Mouse (Mus musculus) lung, postnatal 0 days (tissue): ENCODE results near the gene Fbxw17. TPM values are rescaled to one million over a fixed set of nuclear protein-coding genes. Genes with fewer than 3 reads are reported as not detected.
A peak's percentile ranks its signal among the peaks of the same experiment; 100 is the strongest.
"Not testable (repeated sequence)": the region's sequence is repeated elsewhere in the genome, so short reads cannot be mapped to it uniquely, and the experiment has no call there.

ENCODE experiments used
- ATAC-seq: fragments of 200-750 bp; cut with Nextera tagmentation; 2 replicates; pipeline ENCODE4 v1.8.0; 2017; ENCODE audit warnings: moderate library complexity
- DNase-seq: peaks from one replicate; pipeline ENCODE4 v3.0.0-alpha.2; 2016; ENCODE audit warnings: low spot score
- H3K27ac ChIP-seq: fragments of 300-500 bp; sonication (generic); 2 replicates; pipeline ENCODE4 v1.5.1; 2014; ENCODE audit warnings: antibody characterized with exemption, mild to moderate bottlenecking, low read length, mixed read lengths
- H3K27me3 ChIP-seq: fragments of 300-500 bp; sonication (generic); replicated peaks from 2 replicates; pipeline ENCODE4 v1.6.1; 2014; ENCODE audit warnings: low read length, mixed read lengths; ENCODE audit not compliant: insufficient read depth
- H3K36me3 ChIP-seq: fragments of 300-500 bp; sonication (generic); 2 replicates; pipeline ENCODE4 v1.6.1; 2014; ENCODE audit warnings: low read length, mixed read lengths; ENCODE audit not compliant: insufficient read depth
- H3K4me1 ChIP-seq: fragments of 300-500 bp; sonication (generic); 2 replicates; pipeline ENCODE4 v1.6.1; 2014; ENCODE audit warnings: antibody characterized with exemption, low read depth, low read length, mixed read lengths; ENCODE audit not compliant: insufficient read depth
- H3K4me2 ChIP-seq: fragments of 300-500 bp; sonication (generic); replicated peaks from 2 replicates; pipeline ENCODE4 v1.6.1; 2014; ENCODE audit warnings: low read depth, mild to moderate bottlenecking, low read length, moderate library complexity, mixed read lengths
- H3K4me3 ChIP-seq: fragments of 300-500 bp; sonication (generic); 2 replicates; pipeline ENCODE4 v1.5.1; 2014; ENCODE audit warnings: low read depth, low read length
- H3K9ac ChIP-seq: fragments of 300-500 bp; sonication (generic); replicated peaks from 2 replicates; pipeline ENCODE4 v1.6.1; 2014; ENCODE audit warnings: low read depth, mild to moderate bottlenecking
- H3K9me3 ChIP-seq: fragments of 300-500 bp; sonication (generic); 2 replicates; pipeline ENCODE4 v1.6.1; 2016; ENCODE audit warnings: low read length, mixed read lengths
- CTCF ChIP-seq: IDR thresholded peaks from 2 replicates; pipeline ENCODE4 v1.5.1; 2016; ENCODE audit warnings: antibody characterized with exemption, mild to moderate bottlenecking
- EP300 ChIP-seq: IDR thresholded peaks from 2 replicates; pipeline ENCODE4 v1.6.1; 2016; ENCODE audit warnings: antibody characterized with exemption, mild to moderate bottlenecking, control low read depth
- WGBS: fragments of 180-500 bp; shearing (Covaris S2); extraction: QIAGEN DNeasy Blood & Tissue Kit; methylation state at CpG from one replicate; pipeline ENCODE4 v1.1.7; 2014; 5-methylcytosine and 5-hydroxymethylcytosine counted together
- polyA plus RNA-seq: library from polyadenylated mRNA; unstranded; fragments of >200 nt; fragmentation: Nextera tagmentation; extraction: Ambion mirVana; gene quantifications from 2 replicates; pipeline ENCODE4 v1.2.1, GENCODE M21; 2015

The Fbxw17 gene
- 22.4 and 22.9 TPM in 2 replicates for polyA plus RNA-seq

DNA sequence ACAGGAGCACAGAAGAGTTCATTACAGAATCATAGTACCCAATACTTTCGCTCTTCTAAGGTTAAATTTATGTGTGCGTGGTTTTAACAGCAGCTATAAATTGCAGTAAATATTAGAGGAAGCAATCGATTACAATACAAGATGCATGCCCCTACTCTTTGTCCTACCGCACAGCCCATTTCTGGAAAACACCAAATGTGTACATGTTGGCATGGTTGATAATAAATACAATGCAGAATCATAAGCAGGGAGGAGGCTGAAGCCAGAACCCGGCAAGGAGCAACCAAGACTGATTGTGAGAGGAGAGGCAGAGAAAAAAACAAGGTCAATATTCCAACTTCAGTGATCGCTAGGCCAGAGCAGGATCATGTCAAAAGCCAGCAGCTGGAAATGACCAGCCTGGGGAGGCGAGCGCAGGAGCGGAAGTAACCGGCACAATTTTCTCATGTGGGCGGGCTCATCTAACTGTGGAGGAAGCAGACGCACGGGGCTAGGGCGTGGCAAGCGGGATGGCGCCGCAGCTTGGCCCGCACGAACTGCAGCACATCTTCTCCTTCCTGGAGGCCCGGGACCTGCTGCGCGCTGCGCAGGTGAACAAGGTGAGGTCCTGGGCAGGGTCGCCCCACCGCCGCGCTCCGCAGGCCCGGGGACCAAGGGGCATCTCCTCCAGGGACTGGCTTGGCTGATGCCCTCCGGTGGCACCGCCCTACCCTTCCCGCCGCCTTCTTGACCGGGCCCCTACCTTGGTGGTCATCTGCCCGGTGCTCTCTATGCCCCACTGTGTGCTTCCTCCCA is at the start of gene Fbxw17:
Gene Fbxw17 (plus strand): TSS at position 476 of the 795 bp plus-strand sequence.
- H3K27ac ChIP-seq = 0 out of 2 replicates have a peak within 1 kb of the TSS, but pooled peaks have one; percentile 38
- TF ChIP-seq EP300 = no peak
- TF ChIP-seq CTCF = no peak
- H3K4me3 ChIP-seq = peak within 1 kb of the TSS; percentile 90
- H3K36me3 ChIP-seq = 0 out of 2 replicates have a peak, but pooled peaks cover 4% of the 10 kb centered on the region
- 0 out of 2 replicates have a peak, but pooled peaks cover 4% of the 10 kb centered on the region for H3K4me1 ChIP-seq
- no peaks in the 10 kb centered on the region for H3K9me3 ChIP-seq
- peak within 1 kb of the TSS; percentile 68 for H3K9ac ChIP-seq
- H3K27me3 ChIP-seq = no peaks in the 10 kb centered on the region
- DNase-seq (peak; percentile 90), ATAC-seq (peak; percentile 96)
- H3K4me2 ChIP-seq = peak within 1 kb of the TSS; percentile 80
- 11% methylated on average over 34 of the region's 35 CpGs for WGBS

DNA sequence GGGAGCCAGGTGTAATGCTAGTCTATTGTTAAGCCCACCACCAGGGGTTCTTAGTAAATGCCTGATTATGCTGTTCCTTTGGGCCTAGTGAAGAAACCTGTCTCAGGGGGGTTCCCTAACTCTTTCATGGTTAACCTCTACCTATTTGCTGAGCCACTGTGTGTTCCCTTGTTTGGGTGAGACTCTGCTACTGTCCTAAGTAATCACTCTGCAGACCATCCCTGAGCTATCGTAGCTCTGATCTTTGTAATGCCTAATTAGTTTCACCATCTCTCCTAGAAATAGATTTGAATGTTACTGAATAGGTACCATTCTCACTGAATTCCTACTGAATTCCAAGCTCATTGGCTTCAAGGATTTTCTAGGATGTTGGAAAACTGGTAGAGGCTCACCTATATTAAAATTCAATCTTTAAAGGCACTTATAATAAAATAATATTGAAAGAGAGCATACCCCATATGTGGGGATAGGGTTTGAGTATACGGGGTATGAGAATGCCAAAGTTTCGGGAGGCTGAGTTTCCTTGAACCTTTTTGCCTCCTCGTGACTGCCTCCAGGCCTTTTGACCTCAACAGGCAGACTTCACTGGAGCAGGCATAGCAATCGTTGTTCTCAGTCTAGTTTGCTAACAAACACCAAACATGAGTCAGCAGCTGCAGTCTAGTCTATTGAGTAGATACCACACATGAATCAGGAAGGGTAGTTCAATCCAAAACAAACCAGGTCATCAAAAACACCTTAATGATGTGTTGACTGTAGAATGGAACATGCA is 44.5 kb upstream of the Fbxw17 start:
- H3K27ac ChIP-seq, H3K36me3 ChIP-seq, H3K27me3 ChIP-seq, ATAC-seq, H3K4me3 ChIP-seq, DNase-seq, H3K9ac ChIP-seq, H3K4me2 ChIP-seq, H3K4me1 ChIP-seq, H3K9me3 ChIP-seq: not testable (repeated sequence)
- WGBS = 71% methylated on average over 5 of the region's 5 CpGs

DNA sequence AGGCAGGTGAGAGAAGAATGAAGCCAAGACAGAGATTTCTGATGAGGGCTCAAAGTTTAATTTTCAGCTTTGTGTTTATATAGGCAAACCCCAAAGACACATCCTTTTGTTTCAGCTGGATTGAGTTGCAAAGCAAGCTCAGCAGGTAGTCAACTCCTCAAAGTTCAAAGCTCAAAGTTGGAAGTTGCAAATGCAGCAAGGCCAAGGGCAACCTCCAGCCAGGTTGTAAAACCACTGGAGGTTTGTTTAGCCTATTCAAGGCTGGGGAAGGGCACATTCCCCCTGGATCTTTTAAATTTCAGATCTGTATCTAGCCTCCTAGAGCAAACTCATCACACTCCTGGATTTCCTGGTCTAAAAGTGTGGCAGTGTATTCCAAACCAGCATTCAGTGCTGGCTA is 28.5 kb upstream of the Fbxw17 start:
- not testable (repeated sequence) for H3K9ac ChIP-seq, H3K9me3 ChIP-seq, H3K4me3 ChIP-seq, DNase-seq, H3K4me1 ChIP-seq, H3K4me2 ChIP-seq, H3K36me3 ChIP-seq, H3K27ac ChIP-seq, H3K27me3 ChIP-seq, ATAC-seq

DNA sequence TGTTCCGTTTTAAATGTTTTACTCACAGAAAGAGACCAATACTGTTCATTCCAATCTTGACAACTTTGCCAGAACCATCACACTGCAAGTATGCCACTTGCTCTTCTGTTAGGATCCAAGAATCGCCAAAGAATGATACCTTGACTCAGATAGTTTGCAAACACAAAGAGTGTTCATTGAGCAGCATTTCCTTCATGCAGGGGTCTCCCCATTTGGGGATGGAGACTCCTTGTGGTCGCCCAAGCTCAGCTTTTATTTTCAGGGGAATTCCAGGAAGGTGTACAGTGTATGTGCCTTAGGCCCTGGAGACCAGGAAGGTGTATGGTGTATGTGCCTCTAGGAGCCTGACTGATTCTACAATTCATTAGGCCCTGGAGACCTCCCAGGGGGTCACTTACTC is 757 bp downstream of the Fbxw17 start:
- Histone ChIP-seq H3K9ac (peak overlapping the region; percentile 68), H3K9me3 (no peaks in the 10 kb centered on the region), H3K4me1 (0 out of 2 replicates have a peak, but pooled peaks cover 4% of the 10 kb centered on the region), H3K27ac (no peak overlapping the region), H3K4me3 (peak overlapping the region; percentile 90), H3K36me3 (0 out of 2 replicates have a peak, but pooled peaks cover 4% of the 10 kb centered on the region), H3K4me2 (peak overlapping the region; percentile 80), H3K27me3 (no peaks in the 10 kb centered on the region)
- WGBS = 31% methylated on average over 3 of the region's 3 CpGs
- DNase-seq = no peak
- no peak for TF ChIP-seq CTCF
- TF ChIP-seq EP300 = no peak
- ATAC-seq = no peak

DNA sequence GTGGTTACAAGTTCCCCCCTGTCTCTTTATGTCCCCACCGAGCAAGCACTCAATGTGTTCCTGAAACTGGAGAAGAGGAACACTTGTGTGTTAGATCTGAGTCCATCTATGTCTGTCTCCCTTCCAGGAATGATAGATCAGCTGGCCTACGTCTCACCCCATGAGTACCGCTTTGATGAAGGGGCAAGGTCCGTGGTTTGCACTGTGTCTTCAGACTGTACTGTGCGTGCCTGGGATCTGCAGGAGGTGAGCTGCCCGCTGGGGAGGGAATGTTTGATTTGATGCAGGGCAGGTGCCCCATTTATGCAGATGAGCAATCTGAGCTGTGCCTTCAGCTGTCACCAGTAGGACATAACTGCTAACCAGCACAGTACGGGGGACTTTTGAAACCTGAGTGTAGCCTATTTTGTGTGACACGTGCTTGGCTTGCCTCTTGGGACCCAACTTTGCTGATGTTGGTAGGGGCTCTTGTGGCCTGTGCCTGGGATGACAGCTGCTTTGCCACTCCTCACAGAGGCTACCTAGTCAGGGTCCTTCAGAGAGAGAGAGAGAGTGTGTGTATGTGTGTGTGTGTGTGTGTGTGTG is 6.1 kb downstream of the Fbxw17 start:
- 90% methylated on average over 8 of the region's 8 CpGs for WGBS
- H3K4me2 ChIP-seq = no peak overlapping the region
- no peaks in the 10 kb centered on the region for H3K4me1 ChIP-seq
- H3K4me3 ChIP-seq = no peak overlapping the region
- no peaks in the 10 kb centered on the region for H3K27me3 ChIP-seq
- H3K9me3 ChIP-seq = no peaks in the 10 kb centered on the region
- H3K9ac ChIP-seq = no peak overlapping the region
- DNase-seq = no peak
- peaks cover 31% of the 10 kb centered on the region for H3K36me3 ChIP-seq
- no peak for ATAC-seq
- H3K27ac ChIP-seq = no peak overlapping the region
- TF ChIP-seq CTCF (no peak), EP300 (no peak)

DNA sequence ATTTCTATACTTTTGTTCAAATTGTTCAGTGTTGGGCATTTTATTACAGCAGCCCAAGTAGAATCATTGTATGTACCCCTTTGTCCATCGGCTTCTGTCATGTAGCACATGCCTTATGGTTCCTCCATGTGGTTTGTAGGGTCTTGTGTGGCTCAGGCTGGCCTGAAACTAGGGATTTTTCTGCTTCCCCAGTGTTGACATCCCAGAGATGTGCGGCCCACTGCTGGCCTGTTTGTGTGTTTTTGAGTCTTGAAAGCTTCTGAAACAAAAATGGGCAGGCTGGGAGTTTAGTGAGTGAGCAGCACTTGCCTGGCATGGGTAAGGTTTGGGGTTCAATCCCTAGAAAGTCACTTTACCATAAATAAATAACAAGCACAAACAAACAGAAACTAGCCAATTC is 6.9 kb downstream of the Fbxw17 start:
- no peaks in the 10 kb centered on the region for H3K9me3 ChIP-seq
- no peaks in the 10 kb centered on the region for H3K4me1 ChIP-seq
- no peak overlapping the region for H3K9ac ChIP-seq
- TF ChIP-seq CTCF = no peak
- TF ChIP-seq EP300 = no peak
- H3K4me2 ChIP-seq = no peak overlapping the region
- H3K4me3 ChIP-seq = no peak overlapping the region
- H3K27ac ChIP-seq = no peak overlapping the region
- DNase-seq (no peak), ATAC-seq (no peak)
- WGBS = 96% methylated on average over 2 of the region's 2 CpGs
- peaks cover 36% of the 10 kb centered on the region for H3K36me3 ChIP-seq
- H3K27me3 ChIP-seq = no peaks in the 10 kb centered on the region
